Mouse (Mus musculus) ES-E14 (cell line): ENCODE data around the gene Arhgef2. TPM values are rescaled to one million over a fixed set of nuclear protein-coding genes. Genes with fewer than 3 reads are reported as not detected.
"Not testable (repeated sequence)": the region's sequence is repeated elsewhere in the genome, so short reads cannot be mapped to it uniquely, and the experiment has no call there.

Source experiments
- DNase-seq: peaks from one replicate; pipeline ENCODE4 v3.0.0-alpha.2; 2013; ENCODE audit warnings: low read depth, low spot score
- H3K27ac ChIP-seq: 2 replicates; pipeline ENCODE4 v1.5.1; 2012; ENCODE audit warnings: low read depth, mild to moderate bottlenecking, low read length, moderate library complexity, mixed read lengths; ENCODE audit not compliant: poor library complexity, insufficient read depth, severe bottlenecking
- H3K36me3 ChIP-seq: 2 replicates; pipeline ENCODE4 v1.6.1; 2012; ENCODE audit warnings: mild to moderate bottlenecking, low read length, moderate library complexity, mixed read lengths; ENCODE audit not compliant: control insufficient read depth, poor library complexity, insufficient read depth, severe bottlenecking
- H3K4me1 ChIP-seq, 2 experiments: fragments of 150-350 bp in 1 of 2; sonication (generic) in 1 of 2; 2 replicates each; pipeline ENCODE4 v1.6.1; 2012; ENCODE audit warnings: low read length in 2 of 2, mild to moderate bottlenecking in 1 of 2, mixed read lengths in 1 of 2; ENCODE audit not compliant: control insufficient read depth in 2 of 2, insufficient read depth in 2 of 2, poor library complexity in 1 of 2
- H3K4me3 ChIP-seq, 2 experiments: fragments of 150-350 bp in 1 of 2; sonication (generic) in 1 of 2; 2 replicates each; pipeline ENCODE4 v1.5.1; 2012; ENCODE audit warnings: low read length in 2 of 2, low read depth in 1 of 2, mild to moderate bottlenecking in 1 of 2, mixed read lengths in 1 of 2; ENCODE audit not compliant: insufficient read depth in 1 of 2, poor library complexity in 1 of 2, severe bottlenecking in 1 of 2
- H3K9ac ChIP-seq: 2 replicates; pipeline ENCODE4 v1.6.1; 2012; ENCODE audit warnings: low read depth, mild to moderate bottlenecking, low read length, mixed read lengths; ENCODE audit not compliant: poor library complexity, insufficient read depth, severe bottlenecking
- H3K9me3 ChIP-seq: fragments of 150-350 bp; sonication (generic); 2 replicates; pipeline ENCODE4 v1.6.1; 2012; ENCODE audit warnings: low read depth, mild to moderate bottlenecking, low read length; ENCODE audit not compliant: control insufficient read depth, insufficient read depth
- CHD2 ChIP-seq: IDR thresholded peaks from 2 replicates; pipeline ENCODE4 v1.6.1; 2014; ENCODE audit warnings: mild to moderate bottlenecking, low read depth, low read length, inconsistent platforms
- HCFC1 ChIP-seq: IDR thresholded peaks from 2 replicates; pipeline ENCODE4 v1.6.1; 2012; ENCODE audit warnings: low read length, inconsistent platforms, borderline replicate concordance; ENCODE audit not compliant: insufficient read depth
- MAFK ChIP-seq: IDR thresholded peaks from 2 replicates; pipeline ENCODE4 v1.6.1; 2014; ENCODE audit warnings: mild to moderate bottlenecking, low read depth, low read length, inconsistent platforms; ENCODE audit not compliant: insufficient read depth
- ZC3H11A ChIP-seq: IDR thresholded peaks from 2 replicates; pipeline ENCODE4 v1.6.1; 2012; ENCODE audit warnings: low read depth, mild to moderate bottlenecking, inconsistent platforms, low read length, borderline replicate concordance
- ZNF384 ChIP-seq: IDR thresholded peaks from 2 replicates; pipeline ENCODE4 v1.6.1; 2012; ENCODE audit warnings: low read depth, low read length, inconsistent platforms
- in situ Hi-C, 2 experiments: fragments of 600-800 bp; cut with MboI; formaldehyde crosslinking; loops; one replicate each; pipeline ENCODE4 v1.15.1; 2025; ENCODE audit warnings: low sequenced_read_pairs in 2 of 2, inconsistent platforms in 1 of 2; ENCODE audit not compliant: unreplicated experiment in 2 of 2
- total RNA-seq: library from RNA; depleted of rRNA; stranded (reverse); fragments of 300-350 nt; gene quantifications from 2 replicates; pipeline ENCODE4 v1.2.3, GENCODE M21; 2012; rRNA removed

The Arhgef2 gene
- total RNA-seq = 50.8 and 80.0 TPM in 2 replicates

DNA sequence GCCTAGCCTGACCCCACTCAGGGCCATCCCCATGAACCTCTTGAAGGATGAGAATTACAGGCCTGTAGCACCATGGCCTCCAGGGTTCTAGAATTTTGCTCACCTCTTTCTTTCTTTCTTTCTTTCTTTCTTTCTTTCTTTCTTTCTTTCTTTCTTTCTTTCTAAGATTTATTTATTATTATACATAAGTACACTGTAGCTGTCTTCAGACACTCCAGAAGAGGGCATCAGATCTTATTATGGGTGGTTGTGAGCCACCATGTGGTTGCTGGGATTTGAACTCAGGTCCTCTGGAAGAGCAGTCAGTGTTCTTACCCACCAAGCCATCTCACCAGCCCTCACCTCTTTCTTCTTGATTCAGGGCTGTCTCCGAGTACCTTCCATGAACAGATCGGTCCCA lies at the start of gene Arhgef2:
Gene Arhgef2, plus strand, starts transcription at position 301 of the 400 bp plus-strand sequence.
- H3K9me3 ChIP-seq, in situ Hi-C loops, H3K27ac ChIP-seq, H3K4me3 ChIP-seq, DNase-seq, H3K9ac ChIP-seq, H3K36me3 ChIP-seq: not testable (repeated sequence)
- peaks cover 3 to 18% of the 10 kb centered on the region in 2 experiments; a peak in 3 of 4 replicates for H3K4me1 ChIP-seq

DNA sequence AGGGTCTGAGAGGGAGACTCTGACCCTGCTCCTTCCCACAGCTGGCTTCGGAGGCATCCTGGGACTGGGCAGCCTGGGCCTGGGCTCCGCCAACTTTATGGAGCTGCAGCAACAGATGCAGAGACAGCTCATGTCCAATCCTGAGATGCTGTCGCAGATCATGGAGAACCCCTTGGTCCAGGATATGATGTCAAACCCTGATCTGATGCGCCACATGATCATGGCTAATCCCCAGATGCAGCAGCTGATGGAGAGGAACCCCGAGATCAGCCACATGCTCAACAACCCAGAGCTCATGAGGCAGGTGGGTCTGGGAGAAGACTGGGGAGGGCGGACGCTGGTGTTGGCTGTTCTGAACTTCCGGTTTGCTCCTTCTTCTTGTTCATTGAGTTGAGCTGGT lies 49.1 kb upstream of the Arhgef2 start:
- peaks cover 44% of the 10 kb centered on the region for H3K36me3 ChIP-seq

DNA sequence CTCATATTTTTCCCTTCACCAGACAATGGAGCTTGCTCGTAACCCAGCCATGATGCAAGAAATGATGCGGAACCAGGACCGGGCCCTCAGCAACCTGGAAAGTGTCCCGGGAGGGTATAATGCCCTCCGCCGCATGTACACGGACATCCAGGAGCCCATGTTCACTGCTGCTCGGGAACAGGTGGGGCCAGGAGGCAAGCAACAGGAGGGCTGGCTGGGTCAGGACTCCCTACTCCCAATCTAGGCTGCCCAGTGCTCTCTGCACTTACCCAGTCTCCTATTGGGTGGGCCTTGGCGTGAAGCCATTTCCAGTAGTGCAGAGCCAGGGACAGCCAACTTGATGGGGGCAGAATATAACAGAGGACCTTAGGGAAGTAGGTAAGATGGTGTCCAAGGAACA lies 46.2 kb upstream of the Arhgef2 start:
- peaks cover 69% of the 10 kb centered on the region for H3K36me3 ChIP-seq
- no peaks in the 10 kb centered on the region for H3K9me3 ChIP-seq
- in situ Hi-C loops = no loop called here
- TF ChIP-seq ZC3H11A (no peak), ZNF384 (no peak), MAFK (no peak), HCFC1 (no peak), CHD2 (no peak)
- no peak for DNase-seq
- H3K27ac ChIP-seq = no peak overlapping the region
- H3K4me1 ChIP-seq = peaks cover 5 to 33% of the 10 kb centered on the region in 2 experiments; a peak in 3 of 4 replicates
- no peak overlapping the region; a peak in 1 of 4 replicates for H3K4me3 ChIP-seq
- peak overlapping the region; percentile 3; the same call in 1 of the 2 replicates for H3K9ac ChIP-seq

More for the DNA sequence above, 49.1 kb upstream of the Arhgef2 start:
- Histone ChIP-seq H3K9ac (no peak overlapping the region), H3K27ac (no peak overlapping the region), H3K9me3 (no peaks in the 10 kb centered on the region), H3K4me3 (no peak overlapping the region), H3K4me1 (peaks cover 1 to 14% of the 10 kb centered on the region in 2 experiments; a peak in 3 of 4 replicates)
- TF ChIP-seq MAFK (no peak), CHD2 (no peak), ZNF384 (no peak), ZC3H11A (no peak), HCFC1 (no peak)
- in situ Hi-C loops = no loop called here
- DNase-seq = no peak

GRCm38 (mm10) chr3:88561989-88562388 lies 43.8 kb upstream of the Arhgef2 start:
- Histone ChIP-seq H3K36me3 (peaks cover 71% of the 10 kb centered on the region), H3K9ac (peak overlapping the region; percentile 36), H3K4me3 (no peak overlapping the region), H3K4me1 (peaks cover 5 to 31% of the 10 kb centered on the region in 2 experiments; a peak in 3 of 4 replicates), H3K27ac (no peak overlapping the region), H3K9me3 (no peaks in the 10 kb centered on the region)
- in situ Hi-C loops = no loop called here
- DNase-seq = no peak
- no peak for TF ChIP-seq MAFK
- no peak for TF ChIP-seq CHD2

DNA sequence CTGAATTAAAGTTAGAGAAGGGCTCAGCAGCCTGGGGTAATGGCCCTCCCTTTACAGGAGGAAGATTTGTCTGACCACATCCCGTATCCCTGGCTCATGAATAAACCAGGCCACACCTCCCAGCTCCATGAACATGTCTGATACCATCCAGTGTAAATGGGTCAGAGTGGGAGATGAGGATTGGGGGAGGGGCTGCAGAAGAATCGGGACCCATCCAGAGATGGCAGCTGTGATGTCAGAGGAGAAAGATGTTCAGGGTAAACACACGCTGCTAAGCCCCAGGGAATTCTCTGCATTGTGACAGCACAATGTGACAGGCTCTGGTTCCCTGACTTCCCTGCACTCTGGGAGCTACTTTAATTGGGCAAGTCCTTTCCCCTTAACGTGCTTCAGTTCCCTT lies 42.3 kb upstream of the Arhgef2 start:
- no peak overlapping the region for H3K9ac ChIP-seq
- H3K27ac ChIP-seq = no peak overlapping the region
- H3K36me3 ChIP-seq = peaks cover 71% of the 10 kb centered on the region
- peaks cover 5 to 33% of the 10 kb centered on the region in 2 experiments; a peak in 3 of 4 replicates for H3K4me1 ChIP-seq
- no peak for DNase-seq
- TF ChIP-seq CHD2 = no peak
- TF ChIP-seq HCFC1 = no peak
- no peak for TF ChIP-seq MAFK
- TF ChIP-seq ZNF384 = no peak
- no peak for TF ChIP-seq ZC3H11A
- H3K4me3 ChIP-seq = no peak overlapping the region
- in situ Hi-C loops = no loop called here
- H3K9me3 ChIP-seq = no peaks in the 10 kb centered on the region
